Mouse (Mus musculus) liver, adult (tissue): ENCODE data around the gene Zcchc2.
A peak's percentile ranks its signal among the peaks of the same experiment; 100 is the strongest.

Experiments
- GATA4 ChIP-seq: IDR thresholded peaks from 2 replicates; pipeline ENCODE4 v1.6.1; 2014; ENCODE audit warnings: mild to moderate bottlenecking, low read length; ENCODE audit not compliant: insufficient replicate concordance

Gene Zcchc2

DNA sequence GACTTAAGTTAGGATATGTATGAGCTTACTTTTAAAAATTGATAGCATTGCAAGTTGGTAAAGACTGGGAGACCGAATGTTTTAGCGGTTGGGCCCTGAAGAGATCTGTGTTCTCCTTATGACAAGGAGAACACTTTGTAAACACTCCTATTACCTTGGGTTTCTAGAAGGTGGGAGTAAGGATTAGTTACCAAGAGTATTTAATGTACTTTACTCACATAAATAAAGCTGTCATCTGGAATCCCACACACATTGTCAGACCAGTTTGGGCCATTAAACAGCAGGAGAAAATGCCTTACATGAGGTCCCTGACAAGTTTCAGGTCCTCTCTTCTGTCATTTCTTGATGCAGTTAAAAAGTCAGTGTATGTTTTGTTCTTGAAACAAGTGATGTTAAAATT is 9.6 kb downstream of the Zcchc2 start:
- no peak for TF ChIP-seq GATA4

DNA sequence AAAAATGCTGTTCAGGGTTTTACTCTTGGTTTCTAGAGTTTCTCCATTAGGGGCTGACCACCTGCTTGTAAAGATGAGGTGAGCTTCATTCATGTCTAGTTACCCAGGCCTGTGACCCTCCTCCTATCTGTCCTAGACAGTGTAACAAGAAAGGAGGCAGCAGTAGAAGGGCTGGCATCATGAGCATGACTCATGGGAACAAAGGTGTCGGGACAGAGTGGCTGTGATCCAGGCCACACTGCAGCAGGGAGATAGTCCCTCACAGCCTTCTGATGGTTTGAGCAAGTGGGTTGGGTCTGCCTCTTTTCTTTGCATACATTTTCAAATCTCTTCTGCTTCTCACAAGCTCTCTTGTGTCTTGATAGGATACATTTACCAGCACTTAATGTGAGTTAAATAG is 17.4 kb downstream of the Zcchc2 start:
- no peak for TF ChIP-seq GATA4

DNA sequence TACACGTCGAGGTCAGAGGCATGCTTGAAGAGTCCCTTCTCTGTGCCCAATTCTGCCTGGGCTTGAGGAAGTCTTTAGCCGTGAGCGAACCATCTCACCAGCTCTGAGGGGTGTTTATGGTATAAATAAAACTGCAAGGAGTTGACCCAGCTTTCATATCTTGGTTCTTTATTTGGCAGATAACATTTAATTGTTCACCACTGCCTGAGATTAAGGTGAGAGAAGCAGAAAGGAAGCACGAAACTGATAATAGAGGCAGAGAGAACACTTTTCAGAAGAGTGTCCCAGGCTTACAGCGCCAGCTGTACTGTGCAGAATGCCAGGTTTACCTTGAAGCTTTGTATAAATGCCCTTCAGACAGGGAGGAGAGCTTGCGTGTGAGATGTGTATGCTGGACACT is 20.9 kb downstream of the Zcchc2 start:
- peak; percentile 51; the same call in 1 of the 2 replicates for TF ChIP-seq GATA4

DNA sequence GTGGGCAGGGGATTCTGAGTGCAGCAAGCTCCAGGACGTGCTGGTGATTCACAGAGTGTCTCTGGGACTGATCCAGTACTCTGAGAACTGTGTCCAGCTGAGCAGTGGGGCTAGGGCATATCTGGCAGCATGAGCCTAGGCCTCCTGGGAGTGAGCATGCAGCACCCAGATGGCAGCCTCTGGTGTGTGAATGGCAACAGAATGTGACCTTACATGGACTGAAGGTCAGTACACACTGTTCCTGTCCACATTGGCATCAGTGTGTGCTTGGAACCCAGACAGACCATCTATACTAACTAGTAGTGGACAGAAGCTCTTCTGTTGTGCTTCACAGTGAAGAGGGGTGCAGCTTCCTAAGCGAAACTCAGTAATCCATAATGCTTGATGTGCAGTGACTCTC is 23.6 kb downstream of the Zcchc2 start:
- no peak for TF ChIP-seq GATA4

DNA sequence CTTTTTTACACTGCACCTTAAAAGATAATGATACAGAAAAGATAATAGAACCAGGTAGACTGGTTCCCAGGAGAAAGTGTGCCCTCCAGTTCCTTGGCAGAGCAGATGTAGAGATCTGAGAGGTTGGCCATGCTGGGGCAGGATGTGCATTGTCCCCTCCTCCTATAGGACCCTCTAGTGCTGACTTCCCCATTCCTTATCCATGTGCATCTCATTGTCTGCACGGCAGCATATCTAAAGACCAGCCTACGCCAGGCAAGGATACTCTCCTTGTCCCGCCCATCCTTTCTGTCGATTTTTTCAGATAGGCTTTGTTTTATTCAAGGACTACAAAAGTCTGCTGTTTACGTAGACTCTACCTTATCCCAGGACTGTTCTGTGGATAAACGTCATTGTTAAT is 26.1 kb downstream of the Zcchc2 start:
- TF ChIP-seq GATA4, result no peak

DNA sequence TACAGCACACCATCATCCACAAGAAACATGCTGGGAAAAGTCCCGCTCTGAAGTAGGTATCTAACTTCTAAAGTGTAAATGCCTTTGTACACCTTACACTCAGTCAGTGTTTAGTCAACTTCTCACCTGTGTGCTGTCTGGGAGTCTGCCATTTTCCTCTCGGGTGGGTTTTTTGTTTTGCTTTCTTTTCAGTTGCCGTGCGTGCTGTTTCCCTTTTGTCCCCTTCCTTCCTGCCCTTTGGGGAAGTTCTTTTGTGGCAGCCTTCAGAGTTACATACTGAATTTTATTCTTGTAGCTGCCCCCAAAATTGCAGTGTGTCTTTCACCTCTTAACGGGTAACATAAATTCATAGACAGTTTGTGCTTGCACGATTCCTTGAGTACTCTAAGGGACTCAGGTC is 29.6 kb downstream of the Zcchc2 start:
- TF ChIP-seq GATA4, result no peak

DNA sequence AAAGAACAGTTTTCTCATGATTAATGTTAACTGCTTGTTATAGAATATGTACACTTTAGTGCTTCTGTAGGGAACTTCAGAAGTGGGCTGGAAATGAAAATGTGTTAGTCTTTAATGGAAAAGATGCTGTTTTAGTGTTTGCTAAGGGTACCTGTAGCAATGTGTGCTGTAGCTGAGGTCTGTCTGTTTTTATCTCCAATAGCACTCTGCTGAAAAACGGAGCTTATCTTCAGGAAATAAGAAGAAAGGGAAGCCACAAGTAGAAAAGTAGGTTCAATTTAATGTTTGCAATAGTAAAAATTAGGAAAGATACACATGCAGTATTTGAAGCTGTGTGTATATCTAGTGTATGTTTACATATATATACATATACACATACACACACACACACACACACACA is 32.8 kb downstream of the Zcchc2 start:
- no peak for TF ChIP-seq GATA4

DNA sequence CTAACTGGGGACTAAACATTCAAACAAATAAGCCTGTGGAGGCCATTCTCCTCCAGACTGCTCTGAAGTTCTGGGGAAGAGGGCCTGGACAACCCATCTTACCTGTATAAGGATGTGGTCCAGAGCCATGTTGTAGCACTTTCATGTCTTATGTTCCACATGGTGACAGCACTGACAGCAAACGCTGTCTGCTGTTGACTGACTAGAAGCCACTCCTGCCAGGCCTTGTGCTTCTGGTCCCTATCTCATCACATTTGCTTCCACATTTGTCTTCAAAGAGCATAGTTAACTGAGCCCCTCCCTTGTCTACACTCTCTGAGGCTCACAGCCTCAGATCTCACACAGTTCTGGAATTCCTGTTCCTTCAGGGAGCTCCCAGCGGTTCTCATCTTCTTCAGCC is 34.0 kb downstream of the Zcchc2 start:
- TF ChIP-seq GATA4, result no peak

DNA sequence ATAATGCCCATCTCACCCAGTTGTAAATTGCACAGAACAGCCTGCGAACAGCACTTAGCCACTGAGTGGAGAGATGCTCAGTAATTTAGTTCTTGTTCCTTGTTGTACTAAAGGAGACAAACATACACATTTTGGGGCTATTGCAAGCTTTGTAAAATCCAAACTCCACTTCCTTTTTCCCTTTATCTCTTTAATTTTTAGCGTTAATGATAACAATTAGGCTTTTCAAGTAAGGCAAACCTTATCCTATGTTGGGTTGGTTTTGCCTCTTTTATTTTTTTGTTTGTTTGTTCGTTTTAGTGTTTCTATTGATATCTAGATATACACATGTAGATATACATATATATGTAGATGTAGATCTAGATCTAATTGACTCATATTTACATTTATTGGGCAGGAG is 34.6 kb downstream of the Zcchc2 start:
- TF ChIP-seq GATA4, result no peak

DNA sequence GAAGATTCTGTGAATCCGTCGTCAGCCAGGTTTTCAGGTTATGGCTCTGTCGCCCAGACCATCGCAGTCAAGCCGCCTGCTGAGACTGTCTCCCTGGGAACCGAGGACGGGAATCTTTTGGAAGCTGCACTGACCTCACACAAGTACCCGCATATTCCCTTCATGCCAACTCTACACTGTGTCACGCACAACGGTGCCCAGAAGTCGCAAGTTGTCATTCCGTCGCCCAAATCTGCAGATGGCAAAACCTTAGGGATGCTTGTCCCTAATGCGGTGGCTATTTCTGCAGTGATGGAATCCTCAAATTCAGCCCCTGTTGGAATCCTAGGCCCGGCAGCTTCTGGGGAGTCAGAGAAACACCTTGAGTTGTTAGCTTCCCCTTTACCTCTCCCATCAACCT is 39.6 kb downstream of the Zcchc2 start:
- TF ChIP-seq GATA4, result no peak

DNA sequence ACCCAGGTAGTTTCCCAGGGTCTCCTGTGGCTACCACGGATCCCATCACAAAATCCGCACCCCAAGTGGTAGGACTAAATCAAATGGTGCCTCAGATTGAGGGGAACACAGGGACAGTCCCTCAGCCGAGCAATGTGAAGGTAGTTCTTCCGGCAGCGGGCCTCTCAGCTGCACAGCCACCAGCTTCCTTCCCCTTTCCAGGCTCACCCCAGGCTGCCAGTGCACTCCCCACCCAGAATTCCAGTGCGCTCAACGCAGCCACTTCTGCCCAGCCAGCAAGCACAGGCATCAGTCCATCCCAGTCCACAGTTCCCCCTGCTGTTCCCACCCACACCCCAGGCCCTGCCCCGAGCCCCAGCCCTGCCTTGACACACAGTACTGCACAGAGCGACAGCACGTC is 40.1 kb downstream of the Zcchc2 start:
- no peak for TF ChIP-seq GATA4

DNA sequence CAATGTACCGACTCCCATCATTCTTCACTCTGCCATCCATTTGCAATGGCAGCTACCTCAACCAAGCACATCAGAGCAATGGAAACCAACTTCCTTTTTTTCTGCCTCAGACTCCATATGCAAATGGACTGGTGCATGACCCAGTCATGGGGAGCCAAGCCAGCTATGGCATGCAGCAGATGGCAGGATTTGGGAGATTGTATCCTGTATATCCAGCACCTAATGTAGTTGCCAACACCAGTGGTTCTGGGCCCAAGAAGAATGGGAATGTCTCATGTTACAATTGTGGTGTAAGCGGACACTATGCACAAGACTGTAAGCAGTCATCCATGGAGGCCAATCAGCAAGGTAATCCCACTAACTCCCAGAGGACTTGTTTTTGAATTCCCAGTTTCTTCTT is 40.7 kb downstream of the Zcchc2 start:
- TF ChIP-seq GATA4, result no peak

DNA sequence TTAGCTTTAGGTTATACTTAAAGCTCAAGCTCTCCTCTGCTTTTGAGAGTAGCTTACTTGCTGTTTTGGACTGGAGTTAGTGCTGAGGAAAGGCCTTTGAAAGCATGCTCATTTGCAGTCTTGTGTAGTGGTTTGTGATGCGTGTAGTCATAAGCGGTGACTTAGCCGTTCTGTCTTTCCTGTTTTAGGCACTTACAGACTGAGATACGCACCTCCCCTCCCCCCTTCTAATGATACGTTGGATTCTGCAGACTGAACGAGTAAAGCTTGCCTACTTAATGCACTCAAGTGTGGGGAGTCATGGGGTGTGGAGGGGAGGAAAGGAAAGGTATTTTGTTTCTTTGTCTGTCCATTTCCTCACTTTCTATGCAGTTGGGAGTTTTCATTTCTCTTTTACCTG is 41.7 kb downstream of the Zcchc2 start:
- no peak for TF ChIP-seq GATA4

DNA sequence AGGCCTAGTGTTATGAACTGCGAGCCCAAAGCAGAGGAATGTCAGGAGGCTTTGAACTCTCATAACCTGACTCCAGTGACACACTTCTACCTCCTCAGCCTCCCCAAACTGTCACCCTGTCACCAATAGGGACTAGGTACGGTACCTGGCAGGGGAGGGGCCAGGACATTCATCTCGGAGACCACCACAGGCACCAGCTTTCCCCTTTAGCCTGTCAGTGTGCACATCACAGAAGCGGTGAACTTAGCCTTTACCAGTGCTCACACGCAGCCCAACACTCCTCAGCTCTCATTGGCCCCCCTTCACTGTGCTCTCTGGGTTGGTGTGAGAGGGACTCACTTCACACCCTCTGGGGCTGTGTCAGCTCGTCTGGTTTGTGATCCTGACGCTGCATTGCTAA is 44.6 kb downstream of the Zcchc2 start:
- no peak for TF ChIP-seq GATA4

DNA sequence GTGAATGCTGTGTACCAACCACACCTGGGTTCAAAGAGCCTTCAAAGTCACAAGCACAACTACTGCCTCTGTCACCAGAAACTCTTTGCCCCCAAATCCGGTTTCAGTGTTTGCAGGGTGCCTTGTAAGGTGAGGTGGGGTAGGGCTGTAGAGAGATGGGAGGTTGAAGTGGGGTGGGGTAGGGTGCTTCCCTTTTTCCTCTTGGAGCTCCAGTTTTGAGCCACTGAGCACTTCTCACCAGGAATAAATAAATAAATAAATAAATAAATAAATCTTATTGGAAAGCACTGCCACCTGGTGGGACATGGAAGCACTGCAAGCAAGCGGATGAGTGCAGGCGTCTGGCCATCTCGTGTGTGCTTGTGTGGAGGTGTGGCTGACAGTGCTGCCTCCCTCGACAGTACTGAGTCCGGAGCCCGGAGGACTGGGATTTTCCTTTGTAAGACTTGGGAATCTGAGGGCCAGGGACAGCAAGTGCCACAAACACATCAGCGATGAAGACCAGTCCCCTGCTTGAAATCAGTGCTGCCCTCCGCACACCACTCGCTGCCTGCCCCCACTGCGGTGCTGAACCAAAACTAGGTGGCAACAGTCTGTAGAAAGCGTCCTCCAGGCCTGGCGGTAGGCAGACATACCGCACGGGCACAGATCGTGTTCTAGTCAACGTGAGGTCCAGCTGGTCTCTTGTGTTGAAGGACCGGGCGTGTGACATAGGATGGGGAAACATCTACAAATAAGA is 46.8 kb downstream of the Zcchc2 start:
- TF ChIP-seq GATA4, result no peak

DNA sequence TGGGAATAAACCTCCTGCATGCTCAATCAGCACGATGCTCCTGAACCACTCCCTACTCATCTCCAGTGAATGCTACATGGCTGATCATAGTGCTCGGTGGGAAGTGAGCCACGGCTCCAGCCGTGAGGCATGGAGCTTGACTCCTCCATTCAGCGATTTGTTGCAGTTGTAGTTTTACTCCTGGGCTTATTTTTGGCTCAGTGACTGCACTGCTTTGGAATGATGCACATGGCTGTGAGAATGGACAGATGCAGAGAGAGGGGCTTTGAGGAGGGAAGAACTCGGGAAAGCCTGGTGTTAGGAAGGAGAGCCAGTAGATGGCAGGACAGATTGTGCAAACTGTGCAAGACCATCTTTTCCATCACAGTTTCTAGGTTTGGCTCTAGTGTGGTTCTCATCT is 49.1 kb downstream of the Zcchc2 start:
- TF ChIP-seq GATA4, result no peak

DNA sequence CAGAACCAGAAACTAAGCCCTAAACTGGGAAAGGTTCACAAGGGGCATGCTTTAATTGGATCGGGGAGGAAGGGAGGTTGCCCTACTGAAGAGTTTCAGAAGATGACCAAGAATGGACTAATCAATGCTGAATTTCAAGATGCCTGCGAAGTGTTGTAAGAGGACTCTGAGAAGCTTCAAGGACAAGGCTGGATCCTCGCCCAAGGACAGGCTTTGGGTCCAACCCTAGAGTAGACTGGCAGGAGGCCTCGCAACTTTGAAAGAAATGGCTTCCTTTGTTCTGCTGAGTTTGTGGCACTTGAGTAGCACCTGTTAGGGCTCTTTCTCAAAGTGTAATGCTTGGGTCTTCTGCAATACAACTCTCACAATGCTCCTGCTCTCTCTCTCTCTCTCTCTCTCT is 50.1 kb downstream of the Zcchc2 start:
- TF ChIP-seq GATA4, result no peak

DNA sequence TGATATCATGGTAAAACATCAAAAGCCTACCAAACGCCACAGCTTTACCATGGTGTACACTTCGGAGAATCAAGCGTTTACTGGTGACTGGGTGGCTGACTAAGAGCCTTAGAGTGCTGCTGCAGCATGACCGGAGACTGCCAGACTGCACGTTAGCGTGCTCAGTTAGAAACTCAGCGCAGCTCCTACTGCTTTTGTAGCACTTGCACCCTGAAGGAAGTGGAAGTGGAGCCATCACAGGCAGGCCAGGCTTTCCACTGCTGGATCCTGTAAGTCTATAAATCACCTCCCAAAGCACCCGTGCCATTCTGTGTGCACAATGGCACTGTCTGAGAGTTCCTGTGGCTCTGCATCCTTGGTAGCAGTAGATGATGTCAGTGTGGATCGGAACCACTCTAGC is 52.0 kb downstream of the Zcchc2 start:
- no peak for TF ChIP-seq GATA4
